Mouse (Mus musculus) E14TG2a.4 (cell line): ENCODE data around the gene Ppp1r21.

ENCODE experiments used
- H3K27me3 ChIP-seq: 2 replicates; pipeline ENCODE4 v1.6.1; 2014; ENCODE audit warnings: low read length, control low read depth; ENCODE audit not compliant: insufficient read depth
- H3K36me3 ChIP-seq: 2 replicates; pipeline ENCODE4 v1.6.1; 2014; ENCODE audit warnings: low read length, control low read depth; ENCODE audit not compliant: insufficient read depth
- H3K4me1 ChIP-seq: replicated peaks from 2 replicates; pipeline ENCODE4 v1.6.1; 2014; ENCODE audit warnings: low read depth, low read length, control low read depth
- H3K4me3 ChIP-seq: replicated peaks from 2 replicates; pipeline ENCODE4 v1.5.1; 2014; ENCODE audit warnings: mild to moderate bottlenecking, low read length
- H3K9me3 ChIP-seq: 2 replicates; pipeline ENCODE4 v1.6.1; 2014; ENCODE audit warnings: low read length, control low read depth
- CTCF ChIP-seq: conservative IDR thresholded peaks from 2 replicates; pipeline ENCODE4 v1.5.1; 2014; ENCODE audit warnings: low read length
- NANOG ChIP-seq: IDR thresholded peaks from 2 replicates; pipeline ENCODE4 v1.6.1; 2014; ENCODE audit warnings: borderline replicate concordance, low read length, mixed read lengths
- POU5F1 ChIP-seq: IDR thresholded peaks from 2 replicates; pipeline ENCODE4 v1.6.1; 2014; ENCODE audit warnings: low read length, borderline replicate concordance

The Ppp1r21 gene

GRCm38 (mm10) chr17:88590251-88590650 lies 60.3 kb downstream of the Ppp1r21 start:
- peaks cover 20% of the 10 kb centered on the region for H3K36me3 ChIP-seq
- H3K27me3 ChIP-seq, result 0 out of 2 replicates have a peak, but pooled peaks cover 6% of the 10 kb centered on the region
- H3K4me3 ChIP-seq, result no peak overlapping the region
- peaks cover 10% of the 10 kb centered on the region for H3K4me1 ChIP-seq
- H3K9me3 ChIP-seq, result no peaks in the 10 kb centered on the region
- TF ChIP-seq CTCF (no peak), NANOG (no peak), POU5F1 (no peak)

GRCm38 (mm10) chr17:88595071-88595470 lies 65.2 kb downstream of the Ppp1r21 start:
- Histone ChIP-seq H3K4me3 (no peak overlapping the region), H3K36me3 (no peaks in the 10 kb centered on the region), H3K4me1 (peaks cover 23% of the 10 kb centered on the region), H3K9me3 (no peaks in the 10 kb centered on the region), H3K27me3 (0 out of 2 replicates have a peak, but pooled peaks cover 6% of the 10 kb centered on the region)
- TF ChIP-seq NANOG (no peak), POU5F1 (no peak), CTCF (no peak)

GRCm38 (mm10) chr17:88596068-88596467 lies 66.2 kb downstream of the Ppp1r21 start:
- TF ChIP-seq CTCF (no peak), POU5F1 (no peak), NANOG (no peak)
- Histone ChIP-seq H3K9me3 (no peaks in the 10 kb centered on the region), H3K27me3 (0 out of 2 replicates have a peak, but pooled peaks cover 6% of the 10 kb centered on the region), H3K36me3 (no peaks in the 10 kb centered on the region), H3K4me1 (peaks cover 23% of the 10 kb centered on the region), H3K4me3 (peak overlapping the region; percentile 32; the same call in 1 of the 2 replicates)

- H3K9me3 ChIP-seq, result no peaks in the 10 kb centered on the region
- H3K27me3 ChIP-seq, result 0 out of 2 replicates have a peak, but pooled peaks cover 6% of the 10 kb centered on the region
- no peaks in the 10 kb centered on the region for H3K36me3 ChIP-seq
- H3K4me3 ChIP-seq, result peak overlapping the region; percentile 85
- H3K4me1 ChIP-seq, result peaks cover 23% of the 10 kb centered on the region
- peak; percentile 47; the same call in 1 of the 2 replicates for TF ChIP-seq CTCF
- no peak for TF ChIP-seq POU5F1
- TF ChIP-seq NANOG, result no peak
Measured at GRCm38 (mm10) chr17:88596544-88597221, 66.8 kb downstream of the Ppp1r21 start.

- TF ChIP-seq POU5F1 (no peak), NANOG (no peak), CTCF (no peak; the same call in 1 of the 2 replicates)
- Histone ChIP-seq H3K4me3 (peak within 1 kb of the TSS; percentile 85), H3K4me1 (peaks cover 23% of the 10 kb centered on the region), H3K27me3 (0 out of 2 replicates have a peak, but pooled peaks cover 6% of the 10 kb centered on the region), H3K36me3 (no peaks in the 10 kb centered on the region), H3K9me3 (no peaks in the 10 kb centered on the region)
Measured at GRCm38 (mm10) chr17:88597222-88598055, 67.5 kb downstream of the Ppp1r21 start, which contains the start of gene Ston1. Ston1 (plus strand) TSS chr17:88597684.

GRCm38 (mm10) chr17:88598056-88598420 lies 68.1 kb downstream of the Ppp1r21 start:
- Histone ChIP-seq H3K4me3 (peak overlapping the region; percentile 85), H3K4me1 (peaks cover 23% of the 10 kb centered on the region), H3K9me3 (no peaks in the 10 kb centered on the region), H3K27me3 (0 out of 2 replicates have a peak, but pooled peaks cover 6% of the 10 kb centered on the region), H3K36me3 (no peaks in the 10 kb centered on the region)
- TF ChIP-seq POU5F1 (no peak), CTCF (no peak), NANOG (no peak)

GRCm38 (mm10) chr17:88598570-88599368 lies 68.9 kb downstream of the Ppp1r21 start:
- Histone ChIP-seq H3K9me3 (no peaks in the 10 kb centered on the region), H3K4me1 (peaks cover 23% of the 10 kb centered on the region), H3K27me3 (0 out of 2 replicates have a peak, but pooled peaks cover 6% of the 10 kb centered on the region), H3K36me3 (no peaks in the 10 kb centered on the region), H3K4me3 (no peak overlapping the region)
- TF ChIP-seq CTCF, result no peak
- TF ChIP-seq NANOG, result no peak
- no peak for TF ChIP-seq POU5F1
